Mouse (Mus musculus) hindbrain, embryonic 16.5 days (tissue): ENCODE results near the gene Tmem37. TPM values are rescaled to one million over a fixed set of nuclear protein-coding genes. Genes with fewer than 3 reads are reported as not detected.

Experiments used
- ATAC-seq: fragments of 200-750 bp; cut with Nextera tagmentation; 2 replicates; pipeline ENCODE4 v1.8.0; 2017; ENCODE audit warnings: moderate TSS enrichment, moderate library complexity
- H3K27ac ChIP-seq: fragments of 300-500 bp; sonication (generic); 2 replicates; pipeline ENCODE4 v1.5.1; 2014; ENCODE audit warnings: low read depth, mild to moderate bottlenecking, control low read depth, low read length, moderate library complexity
- H3K27me3 ChIP-seq: fragments of 300-500 bp; sonication (generic); replicated peaks from 2 replicates; pipeline ENCODE4 v1.6.1; 2014; ENCODE audit warnings: low read length; ENCODE audit not compliant: control insufficient read depth, insufficient read depth
- H3K36me3 ChIP-seq: fragments of 300-500 bp; sonication (generic); 2 replicates; pipeline ENCODE4 v1.6.1; 2014; ENCODE audit warnings: mild to moderate bottlenecking, low read length, moderate library complexity, mixed read lengths; ENCODE audit not compliant: control insufficient read depth, insufficient read depth
- H3K4me1 ChIP-seq: fragments of 300-500 bp; sonication (generic); 2 replicates; pipeline ENCODE4 v1.6.1; 2014; ENCODE audit warnings: low read depth, low read length; ENCODE audit not compliant: control insufficient read depth, insufficient read depth
- H3K4me2 ChIP-seq: fragments of 300-500 bp; sonication (generic); 2 replicates; pipeline ENCODE4 v1.6.1; 2014; ENCODE audit warnings: mild to moderate bottlenecking, low read length, control low read depth, moderate library complexity
- H3K4me3 ChIP-seq: fragments of 300-500 bp; sonication (generic); 2 replicates; pipeline ENCODE4 v1.5.1; 2014; ENCODE audit warnings: mild to moderate bottlenecking, low read length, control low read depth, moderate library complexity
- H3K9ac ChIP-seq: fragments of 300-500 bp; sonication (generic); 2 replicates; pipeline ENCODE4 v1.6.1; 2014; ENCODE audit warnings: low read depth, mild to moderate bottlenecking, control low read depth, low read length, moderate library complexity
- H3K9me3 ChIP-seq: fragments of 300-500 bp; sonication (generic); 2 replicates; pipeline ENCODE4 v1.6.1; 2014; ENCODE audit warnings: mild to moderate bottlenecking, low read length, moderate library complexity; ENCODE audit not compliant: control insufficient read depth
- WGBS: fragments of 180-500 bp; shearing (Covaris S2); extraction: QIAGEN DNeasy Blood & Tissue Kit; methylation state at CpG from one replicate; pipeline ENCODE4 v1.1.7; 2014; 5-methylcytosine and 5-hydroxymethylcytosine counted together
- polyA plus RNA-seq: library from polyadenylated mRNA; unstranded; fragments of >200 nt; fragmentation: Nextera tagmentation; extraction: Ambion mirVana; gene quantifications from 2 replicates; pipeline ENCODE4 v1.2.1, GENCODE M21; 2015

Tmem37 gene
- polyA plus RNA-seq, 1 experiment from 2014 or later: 7.7 TPM

DNA sequence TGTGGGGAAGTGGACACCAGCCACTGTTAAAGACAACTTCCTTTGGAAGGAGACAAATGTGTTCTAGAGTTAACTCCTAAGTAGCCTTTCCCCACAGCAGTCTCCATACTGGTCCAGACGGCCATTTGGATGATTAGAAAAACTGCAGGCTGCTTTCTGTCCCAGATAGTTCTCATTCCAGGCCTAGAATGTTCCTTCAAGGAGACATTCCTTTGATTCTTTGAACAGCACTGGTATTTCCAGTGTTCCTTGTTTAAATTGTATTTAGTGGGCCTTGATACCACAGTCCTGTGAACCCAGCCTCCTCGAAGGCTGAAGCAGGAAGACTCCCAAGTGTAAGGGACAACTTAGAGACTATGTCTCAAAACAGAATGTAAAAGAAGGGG, 40.4 kb downstream of the Tmem37 start:
- no peak overlapping the region for H3K4me2 ChIP-seq
- H3K27me3 ChIP-seq: no peaks in the 10 kb centered on the region
- no peaks in the 10 kb centered on the region for H3K36me3 ChIP-seq
- H3K27ac ChIP-seq: no peak overlapping the region
- no peak for ATAC-seq
- H3K9ac ChIP-seq: no peak overlapping the region
- WGBS: 87% methylated on average over 2 of the region's 2 CpGs
- no peak overlapping the region for H3K4me3 ChIP-seq
- H3K4me1 ChIP-seq: no peaks in the 10 kb centered on the region
- no peaks in the 10 kb centered on the region for H3K9me3 ChIP-seq

DNA sequence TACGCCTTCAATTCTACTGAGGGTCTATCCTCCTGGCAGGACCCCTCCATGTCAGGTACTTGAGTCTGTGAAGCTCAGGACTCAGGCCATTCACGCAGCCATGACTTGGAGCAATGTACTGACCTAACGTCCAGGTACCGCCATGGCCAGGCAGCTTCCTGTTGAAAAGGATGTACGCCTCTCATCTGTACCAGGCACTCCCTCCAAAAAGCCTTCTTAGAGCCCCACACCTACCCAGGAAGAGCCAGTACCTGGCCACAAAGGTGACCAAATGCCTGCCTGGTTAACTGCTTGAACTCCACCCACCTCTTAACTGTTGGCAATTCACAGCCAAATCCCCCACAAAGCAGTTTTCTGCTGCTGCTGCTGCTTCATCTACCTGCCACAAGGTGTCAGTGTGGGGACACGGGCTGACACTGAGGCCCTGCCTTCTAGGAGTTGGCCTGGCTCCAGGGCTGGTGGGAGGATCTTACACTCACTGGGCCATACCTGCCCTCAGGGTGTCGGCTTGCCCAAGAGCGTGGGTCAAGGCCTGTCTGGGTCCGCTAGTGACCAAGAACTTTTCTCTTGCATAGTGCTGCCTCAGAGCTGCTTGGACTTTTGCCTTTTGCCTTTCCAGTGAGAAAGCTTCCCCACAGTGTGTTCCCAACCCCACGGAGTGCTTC, 40.9 kb downstream of the Tmem37 start:
- Histone ChIP-seq H3K27ac (no peak overlapping the region), H3K36me3 (no peaks in the 10 kb centered on the region), H3K27me3 (no peaks in the 10 kb centered on the region), H3K4me3 (no peak overlapping the region), H3K9ac (no peak overlapping the region), H3K4me2 (no peak overlapping the region), H3K4me1 (no peaks in the 10 kb centered on the region), H3K9me3 (no peaks in the 10 kb centered on the region)
- ATAC-seq: peak; percentile 73; the same call in 1 of the 2 replicates
- WGBS: 50% methylated on average over 10 of the region's 10 CpGs

DNA sequence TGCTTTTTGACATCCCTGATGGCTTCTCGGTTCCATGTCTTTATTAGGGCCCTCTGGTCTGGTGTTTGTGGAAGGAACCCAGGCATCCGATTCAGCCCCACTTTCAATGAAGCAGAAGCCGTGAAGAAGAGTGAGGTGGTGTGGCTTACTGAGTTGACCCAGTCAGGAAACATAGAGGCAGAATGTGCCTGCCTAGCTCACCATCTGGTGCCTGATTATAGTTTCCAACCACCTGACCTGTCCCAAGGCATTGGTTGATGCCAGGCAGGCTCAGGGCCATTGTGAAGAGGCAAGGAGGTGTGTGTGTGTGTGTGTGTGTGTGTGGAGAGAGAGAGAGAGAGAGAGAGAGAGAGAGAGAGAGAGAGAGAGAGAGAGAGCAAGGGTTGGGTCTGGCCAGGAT, 43.4 kb downstream of the Tmem37 start:
- no peaks in the 10 kb centered on the region for H3K4me1 ChIP-seq
- no peak overlapping the region for H3K27ac ChIP-seq
- no peak overlapping the region for H3K4me2 ChIP-seq
- no peaks in the 10 kb centered on the region for H3K27me3 ChIP-seq
- no peak; the same call in 1 of the 2 replicates for ATAC-seq
- no peak overlapping the region for H3K9ac ChIP-seq
- 76% methylated on average over 3 of the region's 3 CpGs for WGBS
- no peaks in the 10 kb centered on the region for H3K36me3 ChIP-seq
- H3K4me3 ChIP-seq: no peak overlapping the region
- no peaks in the 10 kb centered on the region for H3K9me3 ChIP-seq

DNA sequence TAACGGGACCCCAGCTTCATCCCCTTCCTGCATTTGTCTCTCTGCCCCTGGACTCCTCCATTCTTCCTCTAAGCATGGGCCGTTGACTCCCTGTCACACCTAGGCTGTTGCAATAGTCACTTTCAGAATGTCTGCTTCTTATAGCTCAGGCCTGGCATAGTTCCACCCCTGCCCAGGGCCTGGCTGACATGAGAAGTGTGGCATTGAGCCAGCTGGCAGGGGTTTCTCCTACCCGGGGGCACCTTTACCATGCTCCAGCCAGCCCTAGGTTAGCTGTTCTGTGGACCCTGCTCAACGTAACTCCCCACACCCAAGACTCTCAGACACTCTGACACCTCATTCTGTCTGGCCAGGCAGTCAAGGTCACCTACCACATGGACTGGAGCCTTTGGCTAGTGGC, 46.2 kb downstream of the Tmem37 start:
- WGBS: 58% methylated on average over 4 of the region's 4 CpGs

DNA sequence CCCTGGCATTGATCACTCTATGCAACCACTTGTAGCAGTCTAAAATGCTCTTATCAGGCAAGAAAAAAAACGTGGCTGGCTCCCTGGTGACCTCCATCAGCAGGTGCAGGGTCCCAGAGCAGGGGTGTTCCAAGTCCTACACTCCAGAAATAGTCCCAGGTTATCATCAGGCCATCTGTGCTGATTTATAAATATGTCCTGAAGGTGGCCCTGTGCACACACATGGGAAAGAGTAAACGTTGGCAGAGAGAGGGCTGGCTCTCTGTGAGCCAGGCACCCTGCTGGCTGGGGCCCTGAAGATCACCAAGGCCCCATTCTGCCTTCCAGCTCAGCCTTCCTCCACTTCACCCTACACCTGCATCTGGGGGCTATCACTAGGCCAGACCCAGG, 48.8 kb downstream of the Tmem37 start:
- Histone ChIP-seq H3K4me3 (no peak overlapping the region), H3K27me3 (no peaks in the 10 kb centered on the region), H3K4me1 (no peaks in the 10 kb centered on the region), H3K4me2 (no peak overlapping the region), H3K9ac (no peak overlapping the region), H3K27ac (no peak overlapping the region), H3K36me3 (no peaks in the 10 kb centered on the region), H3K9me3 (no peaks in the 10 kb centered on the region)
- ATAC-seq: no peak
- WGBS: 24% methylated on average over 2 of the region's 2 CpGs

More for the DNA sequence above, 46.2 kb downstream of the Tmem37 start:
- H3K9me3 ChIP-seq: no peaks in the 10 kb centered on the region
- no peaks in the 10 kb centered on the region for H3K36me3 ChIP-seq
- no peak overlapping the region for H3K4me3 ChIP-seq
- no peaks in the 10 kb centered on the region for H3K27me3 ChIP-seq
- no peak for ATAC-seq
- H3K4me1 ChIP-seq: no peaks in the 10 kb centered on the region
- no peak overlapping the region for H3K27ac ChIP-seq
- no peak overlapping the region for H3K4me2 ChIP-seq
- H3K9ac ChIP-seq: no peak overlapping the region

DNA sequence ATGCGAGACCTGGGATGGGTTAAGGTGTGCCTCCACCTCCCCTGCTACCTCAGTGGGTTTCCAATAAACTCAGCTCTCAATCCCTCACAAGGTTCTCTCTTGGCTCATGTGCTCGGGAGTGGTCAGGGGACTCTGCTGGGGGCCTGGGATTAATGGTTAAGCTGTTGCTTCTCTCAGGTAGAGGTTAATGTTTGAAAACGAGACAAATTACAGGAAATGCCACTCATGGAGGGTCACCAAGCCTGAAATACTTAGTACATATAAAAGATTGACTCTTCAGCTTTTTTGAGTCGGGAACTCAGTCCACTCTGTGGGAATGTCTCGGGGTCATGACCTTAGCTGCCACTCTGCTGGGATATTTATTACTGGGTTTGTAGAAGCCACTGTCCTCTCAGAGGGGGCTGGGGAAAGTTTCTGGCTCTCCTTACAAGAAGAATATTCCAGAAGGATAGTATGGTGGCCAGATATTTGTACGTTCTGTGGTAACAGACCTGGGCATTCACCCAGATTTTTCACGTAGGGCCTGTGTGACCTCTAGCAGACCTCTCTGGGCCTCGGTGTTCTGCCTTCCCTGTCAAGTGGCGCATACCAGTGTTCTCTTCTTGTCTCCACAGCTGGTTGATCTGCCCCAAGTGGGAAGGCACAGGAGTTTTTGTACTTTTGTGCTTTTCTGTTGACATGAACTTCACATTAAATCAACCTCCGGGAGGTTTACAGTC, 49.4 kb downstream of the Tmem37 start:
- Histone ChIP-seq H3K9ac (no peak overlapping the region), H3K27me3 (no peaks in the 10 kb centered on the region), H3K4me1 (no peaks in the 10 kb centered on the region), H3K4me3 (no peak overlapping the region), H3K9me3 (no peaks in the 10 kb centered on the region), H3K36me3 (no peaks in the 10 kb centered on the region), H3K4me2 (no peak overlapping the region), H3K27ac (no peak overlapping the region)
- WGBS: 67% methylated on average over 10 of the region's 10 CpGs
- ATAC-seq: no peak

DNA sequence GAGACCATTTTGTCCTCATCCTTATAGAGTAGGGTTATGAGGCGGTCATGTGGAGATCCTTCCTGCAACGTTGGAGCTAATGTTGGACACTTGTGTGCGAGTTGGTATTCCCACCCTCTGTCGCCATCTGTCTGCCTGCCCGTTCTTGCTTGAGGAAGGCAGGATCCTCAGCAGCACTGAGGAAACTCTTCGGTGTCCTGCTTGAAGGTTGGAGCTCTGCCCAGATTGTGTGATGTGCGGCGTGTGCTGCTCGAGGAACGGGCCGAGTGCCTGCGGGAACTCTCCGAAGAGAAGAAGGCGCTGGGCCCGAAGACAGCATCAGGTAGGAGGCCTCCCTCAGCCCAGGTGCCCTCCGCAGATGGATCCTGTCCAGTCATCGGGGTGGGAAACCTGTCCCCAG, 51.9 kb downstream of the Tmem37 start:
- Histone ChIP-seq H3K27me3 (no peaks in the 10 kb centered on the region), H3K9me3 (no peaks in the 10 kb centered on the region), H3K27ac (no peak overlapping the region), H3K4me1 (no peaks in the 10 kb centered on the region), H3K9ac (no peak overlapping the region), H3K4me3 (no peak overlapping the region), H3K4me2 (no peak overlapping the region), H3K36me3 (no peaks in the 10 kb centered on the region)
- ATAC-seq: no peak
- 83% methylated on average over 17 of the region's 17 CpGs for WGBS

DNA sequence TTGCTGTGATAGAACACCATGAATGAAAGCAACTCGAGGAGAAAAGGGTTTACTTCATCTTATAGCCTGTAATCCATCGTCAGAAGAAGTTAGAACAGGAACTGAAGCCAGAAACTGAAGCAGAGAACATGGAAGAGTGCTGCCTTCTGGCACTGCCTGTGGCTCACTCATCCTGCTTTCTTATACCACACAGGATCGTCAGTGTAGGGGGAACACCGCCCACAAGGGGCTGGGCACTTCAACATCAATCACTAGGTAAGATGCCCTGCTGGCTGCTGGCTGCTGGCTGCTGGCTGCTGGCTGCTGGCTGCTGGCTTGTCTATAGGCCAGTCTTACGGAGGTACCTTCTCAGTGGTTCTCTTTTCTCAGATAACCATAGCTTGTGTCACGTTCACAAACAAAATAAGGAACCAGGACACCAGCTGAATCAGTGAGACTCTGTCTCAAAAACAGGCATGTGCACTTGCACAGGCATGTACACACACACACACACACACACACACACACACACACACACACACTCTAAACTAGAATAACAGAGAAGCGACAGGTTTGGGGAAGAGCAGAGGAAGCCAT, 53.5 kb downstream of the Tmem37 start:
- no peaks in the 10 kb centered on the region for H3K27me3 ChIP-seq
- ATAC-seq: no peak
- H3K27ac ChIP-seq: no peak overlapping the region
- no peaks in the 10 kb centered on the region for H3K9me3 ChIP-seq
- no peak overlapping the region for H3K4me3 ChIP-seq
- 75% methylated on average over 7 of the region's 7 CpGs for WGBS
- H3K9ac ChIP-seq: no peak overlapping the region
- H3K4me1 ChIP-seq: no peaks in the 10 kb centered on the region
- H3K4me2 ChIP-seq: no peak overlapping the region
- H3K36me3 ChIP-seq: no peaks in the 10 kb centered on the region

DNA sequence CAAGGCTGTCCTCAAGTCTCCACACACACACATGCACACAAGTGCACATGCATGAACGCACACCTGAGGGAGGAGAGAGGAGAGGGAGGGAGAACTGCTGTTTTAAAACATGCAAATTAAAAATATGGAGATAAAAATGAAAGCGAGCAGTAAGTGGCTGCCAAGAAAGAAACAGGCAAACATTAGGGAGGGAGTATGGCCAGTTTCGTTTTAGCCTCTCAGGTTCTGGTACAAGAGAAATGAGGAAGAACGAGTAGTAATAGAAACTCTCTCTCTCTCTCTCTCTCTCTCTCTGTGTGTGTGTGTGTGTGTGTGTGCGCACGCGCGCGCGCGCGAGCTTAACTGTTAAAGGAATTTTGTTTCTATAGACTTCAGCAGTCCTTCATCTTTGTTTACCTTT, 54.4 kb downstream of the Tmem37 start:
- Histone ChIP-seq H3K36me3 (no peaks in the 10 kb centered on the region), H3K9ac (no peak overlapping the region), H3K27me3 (no peaks in the 10 kb centered on the region), H3K4me3 (no peak overlapping the region), H3K4me1 (no peaks in the 10 kb centered on the region), H3K9me3 (no peaks in the 10 kb centered on the region), H3K27ac (no peak overlapping the region), H3K4me2 (no peak overlapping the region)
- 93% methylated on average over 12 of the region's 12 CpGs for WGBS
- ATAC-seq: no peak
